Mouse (Mus musculus) liver, embryonic 14.5 days (tissue): ENCODE measurements around the gene Pdcd1. TPM values are rescaled to one million over a fixed set of nuclear protein-coding genes. Genes with fewer than 3 reads are reported as not detected.

Source experiments
- ATAC-seq: fragments of 200-750 bp; cut with Nextera tagmentation; 2 replicates; pipeline ENCODE4 v1.8.0; 2017; ENCODE audit warnings: moderate number of reproducible peaks, mild to moderate bottlenecking, moderate library complexity; ENCODE audit not compliant: insufficient read depth
- DNase-seq, 3 experiments: peaks; one replicate each; pipeline ENCODE4 v3.0.0-alpha.2; 2012 to 2013; ENCODE audit warnings: low read depth in 3 of 3, low spot score in 3 of 3
- H3K27ac ChIP-seq: fragments of 300-500 bp; sonication (generic); 2 replicates; pipeline ENCODE4 v1.5.1; 2014; ENCODE audit warnings: moderate library complexity, mild to moderate bottlenecking, control low read depth, inconsistent platforms
- H3K27me3 ChIP-seq: fragments of 300-500 bp; sonication (generic); 2 replicates; pipeline ENCODE4 v1.6.1; 2014; ENCODE audit warnings: mild to moderate bottlenecking, low read length, moderate library complexity; ENCODE audit not compliant: control insufficient read depth, insufficient read depth
- H3K36me3 ChIP-seq: fragments of 300-500 bp; sonication (generic); replicated peaks from 2 replicates; pipeline ENCODE4 v1.6.1; 2014; ENCODE audit warnings: low read depth; ENCODE audit not compliant: control insufficient read depth, insufficient read depth
- H3K4me1 ChIP-seq, 2 experiments: fragments of 200-500 bp in 1 of 2; fragments of 300-500 bp in 1 of 2; sonication (generic) in 1 of 2; replicated peaks; 2 replicates each; pipeline ENCODE4 v1.6.1; 2012 to 2014; ENCODE audit warnings: antibody characterized with exemption in 1 of 2, inconsistent platforms in 1 of 2, low read length in 1 of 2; ENCODE audit not compliant: control insufficient read depth in 2 of 2, insufficient read depth in 2 of 2
- H3K4me2 ChIP-seq: fragments of 300-500 bp; sonication (generic); 2 replicates; pipeline ENCODE4 v1.6.1; 2014; ENCODE audit warnings: low read depth, mild to moderate bottlenecking, control low read depth, moderate library complexity
- H3K4me3 ChIP-seq, 2 experiments: fragments of 200-500 bp in 1 of 2; fragments of 300-500 bp in 1 of 2; sonication (generic) in 1 of 2; 2 replicates each; pipeline ENCODE4 v1.5.1; 2012 to 2014; ENCODE audit warnings: low read depth in 2 of 2, low read length in 2 of 2, mild to moderate bottlenecking in 2 of 2, control low read depth in 1 of 2, inconsistent platforms in 1 of 2, moderate library complexity in 1 of 2; ENCODE audit not compliant: insufficient read depth in 1 of 2
- H3K9ac ChIP-seq: fragments of 300-500 bp; sonication (generic); replicated peaks from 2 replicates; pipeline ENCODE4 v1.6.1; 2014; ENCODE audit warnings: mild to moderate bottlenecking, control low read depth, moderate library complexity
- H3K9me3 ChIP-seq: fragments of 300-500 bp; sonication (generic); 2 replicates; pipeline ENCODE4 v1.6.1; 2016; ENCODE audit warnings: low read length, mixed read lengths; ENCODE audit not compliant: control insufficient read depth
- CTCF ChIP-seq: IDR thresholded peaks from 2 replicates; pipeline ENCODE4 v1.5.1; 2016; ENCODE audit warnings: antibody characterized with exemption, low read depth, control low read depth
- EP300 ChIP-seq: IDR thresholded peaks from 2 replicates; pipeline ENCODE4 v1.6.1; 2016; ENCODE audit warnings: antibody characterized with exemption, low read depth
- WGBS: fragments of 180-500 bp; shearing (Covaris S2); extraction: QIAGEN DNeasy Blood & Tissue Kit; methylation state at CpG from one replicate; pipeline ENCODE4 v1.1.7; 2014; ENCODE audit not compliant: insufficient replicate concordance; 5-methylcytosine and 5-hydroxymethylcytosine counted together
- polyA plus RNA-seq, 2 experiments: library from polyadenylated mRNA; depleted of rRNA in 1 of 2; stranded (reverse) in 1 of 2; unstranded in 1 of 2; fragments of >200 nt; fragmentation: Nextera tagmentation in 1 of 2; extraction: Ambion mirVana in 1 of 2; gene quantifications; 2 replicates each; pipeline versions ENCODE4 v1.2.1 to v1.2.3; 2012 to 2014

The Pdcd1 gene
- polyA plus RNA-seq (2012; rRNA removed), result 0.03 TPM in 1 of 2 replicates, not detected in the other
- 0.14 TPM in 1 of 2 replicates, not detected in the other for polyA plus RNA-seq (2014; fragmentation: Nextera tagmentation; extraction: Ambion mirVana)

GRCm38 (mm10) chr1:94052373-94052772, at the start of gene Pdcd1:
Gene Pdcd1 (minus strand): TSS chr1:94052553.
- ATAC-seq (no peak), DNase-seq (no peak)
- H3K9ac ChIP-seq, result no peak within 1 kb of the TSS
- H3K36me3 ChIP-seq, result no peaks in the 10 kb centered on the region
- no peaks in the 10 kb centered on the region for H3K9me3 ChIP-seq
- 47% methylated on average over 6 of the region's 6 CpGs for WGBS
- H3K4me3 ChIP-seq, result no peak within 1 kb of the TSS
- H3K4me2 ChIP-seq, result no peak within 1 kb of the TSS
- no peaks in the 10 kb centered on the region for H3K27me3 ChIP-seq
- TF ChIP-seq CTCF (no peak), EP300 (no peak)
- no peaks in the 10 kb centered on the region for H3K4me1 ChIP-seq
- H3K27ac ChIP-seq, result no peak within 1 kb of the TSS

- H3K4me1 ChIP-seq, result no peaks in the 10 kb centered on the region
- H3K27me3 ChIP-seq, result no peaks in the 10 kb centered on the region
- DNase-seq (no peak), ATAC-seq (no peak)
- no peak overlapping the region for H3K9ac ChIP-seq
- 37% methylated on average over 1 of the region's 1 CpGs for WGBS
- no peak overlapping the region for H3K4me2 ChIP-seq
- no peak overlapping the region for H3K4me3 ChIP-seq
- TF ChIP-seq CTCF, result no peak
- TF ChIP-seq EP300, result no peak
- no peak overlapping the region for H3K27ac ChIP-seq
- no peaks in the 10 kb centered on the region for H3K9me3 ChIP-seq
- no peaks in the 10 kb centered on the region for H3K36me3 ChIP-seq
These were observed 39.4 kb upstream of the Pdcd1 start for GRCm38 (mm10) chr1:94091788-94092187.

GRCm38 (mm10) chr1:94086311-94086898, 34.1 kb upstream of the Pdcd1 start:
- Histone ChIP-seq H3K4me1 (no peaks in the 10 kb centered on the region), H3K4me3 (no peak overlapping the region), H3K4me2 (no peak overlapping the region), H3K27me3 (no peaks in the 10 kb centered on the region), H3K36me3 (no peaks in the 10 kb centered on the region), H3K9ac (no peak overlapping the region), H3K27ac (no peak overlapping the region), H3K9me3 (no peaks in the 10 kb centered on the region)
- no peak for TF ChIP-seq EP300
- no peak for TF ChIP-seq CTCF
- DNase-seq, result no peak
- no peak for ATAC-seq
- 53% methylated on average over 5 of the region's 5 CpGs for WGBS

GRCm38 (mm10) chr1:94085324-94086105, 33.2 kb upstream of the Pdcd1 start:
- Histone ChIP-seq H3K4me2 (no peak overlapping the region), H3K4me1 (no peaks in the 10 kb centered on the region), H3K27ac (no peak overlapping the region), H3K9ac (no peak overlapping the region), H3K36me3 (no peaks in the 10 kb centered on the region), H3K9me3 (no peaks in the 10 kb centered on the region), H3K27me3 (no peaks in the 10 kb centered on the region), H3K4me3 (no peak overlapping the region)
- WGBS, result 62% methylated on average over 5 of the region's 5 CpGs
- DNase-seq (no peak), ATAC-seq (no peak)
- no peak for TF ChIP-seq EP300
- no peak for TF ChIP-seq CTCF

- WGBS, result 76% methylated on average over 6 of the region's 6 CpGs
- TF ChIP-seq CTCF (no peak), EP300 (no peak)
- no peak for ATAC-seq
These were observed 29.4 kb upstream of the Pdcd1 start for GRCm38 (mm10) chr1:94081761-94082160.

More at GRCm38 (mm10) chr1:94081761-94082160, 29.4 kb upstream of the Pdcd1 start:
- H3K27ac ChIP-seq, result no peak overlapping the region
- no peak overlapping the region for H3K9ac ChIP-seq
- H3K36me3 ChIP-seq, result no peaks in the 10 kb centered on the region
- no peaks in the 10 kb centered on the region for H3K4me1 ChIP-seq
- no peak for DNase-seq
- no peak overlapping the region for H3K4me3 ChIP-seq
- H3K27me3 ChIP-seq, result no peaks in the 10 kb centered on the region
- H3K9me3 ChIP-seq, result no peaks in the 10 kb centered on the region
- no peak overlapping the region for H3K4me2 ChIP-seq
